Mouse (Mus musculus) bone marrow, adult 2 months (tissue): Measurements from ENCODE around the gene Sipa1l3.

Experiments
- CTCF ChIP-seq: fragments of 200-500 bp; IDR thresholded peaks from 2 replicates; pipeline ENCODE4 v1.5.1; 2011; ENCODE audit warnings: low read length, control low read depth; ENCODE audit not compliant: control insufficient read depth, insufficient read depth
- POLR2A ChIP-seq: fragments of 200-500 bp; IDR thresholded peaks from 2 replicates; pipeline ENCODE4 v1.6.1; 2011; ENCODE audit warnings: low read depth, mild to moderate bottlenecking, control low read depth, low read length, borderline replicate concordance; ENCODE audit not compliant: control insufficient read depth

DNA sequence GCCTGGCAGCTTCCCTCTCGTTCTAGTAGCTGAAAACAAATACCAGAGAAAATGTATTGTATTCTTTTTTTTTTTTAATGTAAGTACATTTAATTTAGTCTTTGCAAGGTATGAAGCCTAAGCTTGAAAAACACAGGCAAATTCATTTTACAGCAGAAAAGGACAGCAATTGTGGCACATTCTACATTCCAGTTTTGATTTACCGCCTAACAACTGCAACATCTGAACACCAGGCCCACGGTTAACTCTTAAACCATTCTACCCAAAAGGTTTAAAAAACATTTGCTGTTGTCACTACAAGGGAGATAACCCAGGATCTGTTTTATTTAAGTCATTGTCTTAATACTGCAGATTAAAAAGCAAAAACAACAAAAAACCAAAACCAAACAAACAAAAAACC lies 2.8 kb downstream of the Sipa1l3 start:
- TF ChIP-seq POLR2A (no peak), CTCF (no peak)
